Mouse (Mus musculus) MEL (cell line): ENCODE measurements around the gene Obox1.
"Not testable (repeated sequence)": the region's sequence is repeated elsewhere in the genome, so short reads cannot be mapped to it uniquely, and the experiment has no call there.

Experiments used
- CTCF ChIP-seq, 3 experiments: IDR thresholded peaks in 2 of 3; conservative IDR thresholded peaks in 1 of 3; 2 replicates each; pipeline ENCODE4 v1.5.1; 2011 to 2012; ENCODE audit warnings: low read length in 3 of 3, low read depth in 2 of 3, mild to moderate bottlenecking in 2 of 3, improper control_type of control experiment in 1 of 3, inconsistent platforms in 1 of 3, mixed read lengths in 1 of 3, moderate library complexity in 1 of 3; ENCODE audit not compliant: control insufficient read depth in 1 of 3, insufficient read depth in 1 of 3, poor library complexity in 1 of 3, severe bottlenecking in 1 of 3
- EP300 ChIP-seq, 2 experiments: IDR thresholded peaks; 2 replicates each; pipeline ENCODE4 v1.6.1; 2011; ENCODE audit warnings: improper control_type of control experiment in 2 of 2, low read length in 2 of 2, low read depth in 1 of 2, mild to moderate bottlenecking in 1 of 2
- GATA1 ChIP-seq: IDR thresholded peaks from 2 replicates; pipeline ENCODE4 v1.6.1; 2011; ENCODE audit warnings: low read depth, low read length, improper control_type of control experiment
- MAX ChIP-seq: IDR thresholded peaks from 2 replicates; pipeline ENCODE4 v1.6.1; 2011; ENCODE audit warnings: low read length, improper control_type of control experiment
- MXI1 ChIP-seq: IDR thresholded peaks from 2 replicates; pipeline ENCODE4 v1.6.1; 2011; ENCODE audit warnings: mild to moderate bottlenecking, low read depth, low read length, improper control_type of control experiment
- MYC ChIP-seq: IDR thresholded peaks from 2 replicates; pipeline ENCODE4 v1.6.1; 2011; ENCODE audit warnings: low read depth, mild to moderate bottlenecking, low read length, improper control_type of control experiment, moderate library complexity
- RAD21 ChIP-seq: IDR thresholded peaks from 2 replicates; pipeline ENCODE4 v1.6.1; 2011; ENCODE audit warnings: mild to moderate bottlenecking, low read depth, low read length, improper control_type of control experiment
- ZNF384 ChIP-seq: IDR thresholded peaks from 2 replicates; pipeline ENCODE4 v1.6.1; 2012; ENCODE audit warnings: low read depth, mild to moderate bottlenecking, inconsistent platforms, low read length, improper control_type of control experiment

- TF ChIP-seq EP300 (IDR thresholded peaks at IDR 0.05; ENCODE audit: low read depth in 1 of 2, low read length in 2 of 2); CTCF (IDR thresholded peaks at IDR 0.05 in 2 of 3, conservative IDR thresholded peaks at IDR 0.05 in 1 of 3; ENCODE audit: control insufficient read depth in 1 of 3, insufficient read depth in 1 of 3, low read depth in 2 of 3, low read length in 3 of 3, poor library complexity in 1 of 3, severe bottlenecking in 1 of 3); MAX; RAD21; MYC; ZNF384; MXI1; GATA1: not testable (repeated sequence)
Measured at GRCm38 (mm10) chr7:15399147-15399874, 10.6 kb downstream of the Obox1 start.
